Mouse (Mus musculus): ENCODE results near the gene Dnajb12. TPM values are rescaled to one million over a fixed set of nuclear protein-coding genes. Genes with fewer than 3 reads are reported as not detected.

Dnajb12 gene
- total RNA-seq (2022) = 10 to 100 TPM; 59.3 to 67.0 (median 62.9) TPM

DNA sequence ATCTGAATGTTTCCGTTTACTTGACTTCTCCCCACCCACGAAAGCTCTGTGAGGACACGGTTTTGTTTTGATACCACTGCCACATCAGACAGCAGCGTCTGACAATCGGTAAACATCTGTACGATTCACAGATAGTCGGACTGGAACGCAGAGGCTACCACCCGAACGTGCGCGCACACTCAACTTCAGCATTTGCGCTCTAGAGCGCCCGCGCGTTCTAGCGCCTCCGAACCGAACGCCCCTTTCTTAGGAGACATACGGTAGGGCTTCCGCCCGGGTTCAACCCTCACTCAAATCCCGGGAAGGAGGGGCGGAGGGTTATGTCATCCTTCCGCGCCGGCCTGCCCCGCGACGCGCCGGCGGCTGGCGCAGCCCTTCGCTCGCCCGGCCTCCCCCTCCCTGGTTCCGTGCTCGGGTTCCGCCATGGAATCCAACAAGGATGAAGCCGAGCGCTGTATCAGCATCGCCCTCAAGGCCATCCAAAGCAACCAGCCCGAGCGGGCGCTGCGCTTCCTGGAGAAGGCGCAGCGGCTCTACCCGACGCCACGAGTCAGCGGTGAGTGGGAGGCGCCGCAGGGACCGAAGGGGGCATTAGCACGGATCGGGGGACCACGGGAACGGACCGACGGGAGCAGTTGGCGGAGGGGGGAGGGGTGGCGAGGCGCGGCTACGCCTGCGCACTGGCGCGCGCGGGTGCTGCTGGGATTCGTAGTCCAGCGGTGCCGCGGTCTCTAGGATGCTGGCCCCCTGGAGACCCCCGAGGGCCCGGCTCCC lies at the start of gene Dnajb12:
TSS of gene Dnajb12 (plus strand) at position 302 of the 774 bp plus-strand sequence.
- peak; percentile 93 for DNase-seq

DNA sequence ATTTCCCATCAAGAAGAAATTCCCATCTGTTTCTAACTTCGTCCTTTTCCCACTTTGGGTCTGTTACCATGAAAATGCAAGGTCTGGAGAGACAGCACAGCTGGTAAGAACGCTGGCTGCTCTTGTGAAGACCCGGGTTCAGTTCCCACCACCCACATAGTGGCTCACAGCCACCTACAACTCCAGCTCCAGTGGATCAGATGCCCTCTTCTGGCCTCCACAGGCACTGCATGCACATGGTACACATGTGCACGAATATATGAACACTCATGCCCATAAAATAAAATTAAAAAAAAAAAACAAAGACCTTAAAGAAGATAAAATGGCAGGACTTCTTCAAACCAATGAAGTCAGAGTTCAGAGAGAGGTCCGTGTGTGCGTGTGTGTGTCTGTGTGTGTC lies 49.5 kb upstream of the Dnajb12 start:
- DNase-seq = no peak

DNA sequence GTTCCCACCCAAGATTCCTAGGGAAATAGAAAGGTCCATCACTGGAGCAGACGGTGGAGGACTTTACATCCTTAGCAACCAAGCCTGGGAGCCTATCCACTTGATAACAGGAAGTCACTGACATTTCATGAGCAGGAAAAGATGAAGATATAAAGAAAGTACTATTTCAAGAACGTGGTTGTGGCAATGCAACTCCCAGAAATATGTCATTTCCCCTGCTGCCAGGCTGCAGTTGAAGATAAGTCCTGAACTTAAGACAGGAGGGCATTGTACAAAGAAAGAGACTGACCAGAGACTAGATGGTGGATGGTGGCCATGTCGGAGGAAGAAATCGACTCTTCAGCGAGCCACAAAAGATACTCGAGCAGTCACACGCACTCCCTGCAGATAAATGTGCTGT lies 47.4 kb upstream of the Dnajb12 start:
- DNase-seq = no peak

DNA sequence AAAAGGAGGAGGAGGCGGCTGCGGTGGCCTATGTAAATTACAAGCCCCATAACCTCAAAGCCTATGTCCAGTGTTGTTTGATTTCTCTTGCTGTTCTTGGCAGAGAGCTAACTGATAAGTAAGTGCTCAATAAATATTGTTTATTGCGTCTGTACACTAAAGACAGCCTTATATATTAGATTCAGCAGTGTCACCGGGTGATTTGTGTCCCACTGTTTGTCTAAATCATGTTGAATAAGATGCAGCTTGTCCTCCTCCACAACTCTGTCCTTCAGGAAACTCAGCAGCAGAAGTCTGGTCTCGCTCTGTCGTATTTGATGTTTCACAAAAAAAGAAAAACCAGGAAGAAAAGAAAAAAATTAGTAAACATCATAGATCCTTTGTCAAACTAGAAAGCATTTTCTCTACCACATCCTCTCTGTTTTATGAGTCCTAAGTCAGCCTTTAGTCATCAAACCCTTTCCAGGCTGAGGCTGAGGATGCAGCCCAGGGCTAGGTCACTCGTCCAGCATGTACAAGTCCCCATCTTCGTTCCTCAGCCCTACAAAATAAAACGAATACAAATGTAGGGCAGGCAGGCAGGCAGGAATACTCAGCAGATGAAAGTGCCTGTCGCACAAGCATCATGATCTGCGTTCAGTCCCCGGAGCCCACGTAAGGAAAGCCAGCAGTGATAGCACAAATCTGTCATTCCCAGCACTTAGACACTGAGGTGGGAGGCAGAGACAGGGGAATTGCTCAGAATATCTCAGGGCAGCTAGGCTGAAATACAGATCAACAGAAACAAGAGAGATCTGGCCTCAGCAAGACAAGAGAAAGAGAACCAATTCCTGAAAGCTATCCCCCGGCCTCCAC lies 43.8 kb upstream of the Dnajb12 start:
- no peak for DNase-seq

DNA sequence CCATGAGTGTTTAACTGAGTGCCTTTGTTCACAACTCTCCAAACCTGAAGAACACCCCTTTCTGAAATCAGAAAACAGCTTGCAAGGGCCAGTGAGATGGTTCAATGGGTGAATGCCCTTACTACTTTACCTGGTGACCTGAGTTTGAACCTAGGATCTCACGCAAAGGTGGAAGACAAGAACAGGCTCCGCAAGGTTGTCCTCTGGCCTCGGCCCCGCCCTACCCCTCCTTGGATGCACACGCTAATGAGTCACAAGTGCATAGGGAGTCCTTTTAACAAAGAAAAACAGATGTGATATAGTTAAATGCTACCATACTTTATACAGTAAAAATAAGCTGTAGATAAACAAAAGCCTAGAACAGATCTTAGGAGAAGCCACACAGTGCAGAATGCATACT lies 41.9 kb upstream of the Dnajb12 start:
- no peak for DNase-seq

DNA sequence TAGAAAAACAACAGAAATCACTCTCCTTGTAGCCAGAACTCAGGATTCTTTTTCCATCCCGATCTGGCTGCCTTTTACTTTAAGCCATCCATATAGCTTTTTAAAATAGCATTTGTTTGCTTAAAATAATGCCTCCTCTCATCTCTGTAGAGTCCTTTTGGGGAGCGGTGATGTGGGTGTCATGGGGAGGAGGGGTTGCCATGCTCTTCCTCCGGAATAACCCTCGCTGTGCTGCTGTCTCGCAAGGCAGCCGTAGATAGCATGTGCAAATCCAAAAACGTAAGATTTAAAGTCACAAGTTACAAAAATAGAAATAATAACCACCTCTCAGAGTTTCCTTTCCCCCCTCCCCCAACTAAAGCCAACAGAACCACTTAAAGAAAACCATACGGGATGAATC lies 37.9 kb upstream of the Dnajb12 start:
- DNase-seq = no peak

DNA sequence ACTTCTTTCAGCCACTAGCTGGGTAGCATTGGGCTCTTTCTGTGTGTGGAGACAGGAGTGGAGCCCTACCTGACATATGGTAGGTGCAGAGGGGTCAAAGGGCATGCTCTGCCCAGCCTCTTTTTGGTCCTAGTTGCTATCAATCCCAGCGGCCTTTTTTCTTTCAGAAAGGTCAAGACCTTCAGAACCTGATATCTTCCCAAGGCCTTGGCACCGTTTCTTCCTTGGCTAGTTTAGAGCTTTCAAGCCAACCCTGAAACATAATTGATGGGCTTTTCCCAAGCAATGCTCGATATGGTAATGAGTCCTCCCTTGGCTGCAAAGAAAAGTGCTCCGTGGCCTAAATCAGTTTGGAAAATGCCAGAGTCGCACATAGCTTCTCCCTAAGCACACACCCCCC lies 36.2 kb upstream of the Dnajb12 start:
- DNase-seq = peak; percentile 68

DNA sequence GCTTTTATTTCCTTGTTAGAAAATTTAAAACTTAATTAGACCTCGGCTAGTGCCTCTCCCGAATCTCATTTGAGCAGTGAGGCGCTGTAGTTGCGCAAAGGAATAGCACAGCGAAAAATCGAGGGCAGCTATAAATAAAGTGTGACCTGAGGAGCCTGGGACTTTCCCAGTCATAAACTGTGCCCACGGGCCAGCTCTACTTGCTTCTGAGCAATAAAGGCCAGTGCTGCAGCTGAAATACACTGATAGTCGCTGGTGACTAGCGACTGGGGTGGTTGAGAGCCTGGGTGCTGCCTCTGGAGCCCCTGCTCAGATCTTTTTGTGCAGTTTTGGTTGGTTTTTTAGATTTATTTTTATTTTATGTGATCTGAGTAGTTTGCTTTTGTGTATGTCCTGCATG lies 34.7 kb upstream of the Dnajb12 start:
- no peak for DNase-seq

DNA sequence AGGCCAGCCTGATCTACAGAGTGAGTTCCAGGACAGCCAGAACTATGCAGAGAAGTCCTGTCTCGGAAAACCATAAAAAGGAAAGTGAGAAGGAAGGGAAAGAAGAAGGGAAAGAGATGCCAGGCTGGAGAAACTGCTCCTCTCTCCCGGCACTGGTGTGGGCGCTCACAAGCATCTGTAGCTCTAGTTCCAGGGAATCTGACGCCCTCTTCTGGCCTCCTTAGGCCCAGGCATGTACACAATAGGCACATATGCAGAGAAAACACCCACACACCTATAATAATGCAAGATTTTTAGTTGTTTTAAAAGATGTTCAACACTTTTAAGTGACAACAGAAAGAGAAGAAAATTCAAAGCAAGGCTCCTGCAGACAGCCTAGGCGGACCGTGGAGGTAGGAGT lies 32.9 kb upstream of the Dnajb12 start:
- no peak for DNase-seq

DNA sequence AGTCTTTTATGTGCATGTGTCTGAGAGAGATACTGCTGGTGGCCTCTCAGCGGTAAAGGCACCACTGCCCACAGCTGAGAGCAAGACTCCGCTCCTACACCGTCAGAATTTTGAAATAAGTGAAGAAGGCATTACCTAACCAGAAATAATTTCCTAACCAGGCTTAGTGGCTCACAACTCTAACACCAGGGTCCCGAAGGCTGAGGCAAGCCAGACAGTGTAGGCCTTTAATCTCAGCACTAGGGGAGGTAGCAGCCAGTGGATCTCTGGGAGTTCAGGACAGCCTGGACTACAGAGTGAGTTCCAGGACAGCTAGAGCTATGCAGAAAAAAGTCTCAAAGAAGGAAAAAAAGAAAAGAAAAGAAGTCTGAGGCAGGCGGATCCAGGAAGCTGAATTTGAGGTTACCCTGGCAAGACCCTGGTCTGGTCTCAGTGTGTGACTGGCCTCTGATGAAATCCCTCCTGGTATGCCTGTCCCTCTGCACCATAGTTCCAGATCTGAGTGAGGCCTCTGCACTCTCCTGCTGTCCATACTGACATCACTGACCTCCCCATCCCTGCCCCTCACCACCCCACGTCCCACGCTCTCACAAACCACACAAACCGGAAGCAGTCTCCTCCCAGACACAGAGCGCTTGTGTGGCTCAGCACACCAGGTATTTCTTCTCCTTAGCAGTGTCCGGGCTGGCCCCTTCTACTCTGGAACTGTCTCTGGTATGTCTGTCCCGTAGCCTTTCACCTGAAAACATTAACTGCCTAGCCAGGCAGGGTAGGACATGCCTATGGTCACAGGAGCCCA lies 31.1 kb upstream of the Dnajb12 start:
- DNase-seq = no peak

DNA sequence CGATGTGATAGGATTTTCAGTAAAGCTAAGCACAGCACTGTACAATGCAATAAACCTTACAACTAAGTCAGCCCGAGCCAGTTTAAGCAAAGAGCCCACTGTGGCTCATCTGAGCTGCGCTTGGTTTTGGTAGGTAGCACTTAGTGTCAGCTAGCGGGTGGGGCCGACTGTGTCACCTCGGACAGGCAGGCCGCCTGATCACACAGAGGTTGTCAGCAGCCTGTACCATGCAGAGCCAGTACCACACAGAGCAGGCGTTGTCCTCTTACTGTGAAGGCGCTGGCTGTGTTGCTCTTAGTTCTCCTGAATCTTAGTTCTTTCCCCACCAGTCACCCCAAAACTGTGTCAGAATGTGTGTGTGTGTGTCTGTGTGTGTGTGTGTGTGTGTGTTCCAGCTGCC lies 30.4 kb upstream of the Dnajb12 start:
- no peak for DNase-seq

DNA sequence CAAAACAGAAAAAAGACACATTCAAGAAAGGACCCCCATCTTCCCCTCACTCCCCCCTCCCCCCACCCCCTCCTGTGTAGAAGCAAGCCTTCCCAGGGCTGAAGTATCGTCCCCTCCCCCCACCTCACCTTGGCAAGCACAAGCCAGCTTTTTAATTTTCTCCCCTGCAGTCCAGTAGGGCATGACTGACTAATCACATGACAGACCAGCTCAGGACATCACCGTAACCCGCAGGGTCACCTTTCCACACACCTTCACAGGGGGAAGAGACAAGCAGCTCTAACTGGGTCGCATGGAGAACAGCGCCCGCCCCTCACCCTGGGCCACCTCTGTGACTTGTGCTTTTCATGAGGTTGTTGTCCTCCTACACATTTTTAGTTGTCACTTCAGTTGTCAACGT lies 30.0 kb upstream of the Dnajb12 start:
- no peak for DNase-seq

DNA sequence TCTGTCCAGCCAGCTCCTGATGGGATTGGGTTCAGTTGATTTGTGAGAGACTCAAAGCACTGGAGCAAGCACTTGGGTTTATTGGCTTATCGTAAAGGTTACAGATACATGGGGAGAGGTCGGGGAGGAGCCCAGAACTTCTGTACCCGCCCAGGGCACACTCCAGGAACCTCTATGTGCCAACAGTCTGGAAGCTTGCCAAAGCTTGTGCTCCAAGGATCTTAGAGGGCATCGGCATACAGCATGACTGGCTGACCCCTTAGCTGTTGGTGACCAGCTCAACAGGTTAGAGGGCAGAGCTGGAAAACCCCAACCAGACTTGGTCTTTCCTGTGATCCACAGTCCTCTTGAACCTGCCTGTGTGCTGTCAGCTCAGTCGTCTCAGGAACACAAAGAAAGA lies 22.2 kb upstream of the Dnajb12 start:
- no peak for DNase-seq

DNA sequence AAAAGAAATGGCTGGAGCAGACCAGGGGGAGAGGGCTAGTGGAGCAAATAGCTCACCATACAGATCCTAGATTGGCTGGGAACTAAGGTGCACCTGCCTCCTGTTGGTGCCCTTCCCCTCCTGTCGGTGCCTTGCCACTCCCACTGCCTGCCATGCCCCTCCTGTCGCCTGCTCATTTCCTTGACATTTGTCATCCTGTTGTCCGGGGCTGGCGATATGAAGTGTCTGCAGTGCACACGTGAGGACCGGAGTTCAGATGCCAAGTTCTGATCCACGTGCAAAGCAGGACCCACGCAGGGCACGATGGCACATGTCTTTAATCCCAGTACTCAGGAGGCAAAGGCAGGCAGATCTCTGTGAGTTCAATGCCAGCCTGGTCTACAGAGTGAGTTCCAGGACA lies 18.7 kb upstream of the Dnajb12 start:
- DNase-seq = no peak

DNA sequence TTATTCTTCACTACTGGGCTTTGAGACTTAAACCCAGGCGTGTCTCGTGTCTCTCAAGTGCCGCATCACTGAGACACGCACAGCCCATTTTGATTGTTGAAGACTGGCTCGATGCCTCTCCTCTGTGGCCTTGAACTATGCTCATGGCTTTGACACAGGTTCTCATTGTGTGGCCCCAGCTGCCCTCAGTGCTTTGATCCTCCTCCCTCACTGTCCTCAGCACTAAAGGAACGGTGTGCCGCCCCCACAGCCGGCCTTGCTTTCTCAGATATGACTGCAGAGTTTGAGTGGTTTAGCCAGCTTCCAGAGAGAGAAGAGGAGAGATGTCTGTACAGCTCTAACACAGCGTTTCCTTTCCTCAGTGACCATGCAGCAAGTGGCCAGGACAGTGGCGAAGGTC lies 18.2 kb upstream of the Dnajb12 start:
- DNase-seq = no peak

DNA sequence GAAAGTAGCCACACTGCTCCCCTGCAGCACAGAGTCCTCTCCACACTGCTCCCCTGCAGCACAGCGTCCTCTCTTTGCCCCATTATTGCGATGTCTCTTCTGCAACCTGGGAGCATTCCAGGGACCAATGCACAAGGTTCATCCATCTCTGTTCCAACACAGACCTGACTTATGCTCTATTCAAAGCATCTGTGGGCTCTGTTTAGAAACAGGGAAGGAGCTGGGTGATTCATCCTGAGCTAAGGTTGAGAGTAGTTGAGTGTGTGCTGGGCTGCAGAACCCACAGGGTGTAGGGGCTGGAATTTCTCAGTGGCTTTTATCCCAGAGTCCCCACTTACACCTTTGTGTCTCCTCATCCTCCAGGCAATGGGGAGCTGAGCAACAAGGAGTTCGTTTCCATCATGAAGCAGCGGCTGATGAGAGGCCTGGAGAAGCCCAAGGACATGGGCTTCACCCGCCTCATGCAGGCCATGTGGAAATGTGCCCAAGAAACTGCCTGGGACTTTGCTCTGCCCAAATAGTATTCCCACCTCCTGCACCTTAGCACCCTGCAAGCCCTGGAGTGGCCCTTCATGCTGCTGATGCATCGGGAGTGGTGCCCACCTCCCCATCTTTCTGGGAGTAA lies 16.4 kb upstream of the Dnajb12 start:
- DNase-seq = no peak

DNA sequence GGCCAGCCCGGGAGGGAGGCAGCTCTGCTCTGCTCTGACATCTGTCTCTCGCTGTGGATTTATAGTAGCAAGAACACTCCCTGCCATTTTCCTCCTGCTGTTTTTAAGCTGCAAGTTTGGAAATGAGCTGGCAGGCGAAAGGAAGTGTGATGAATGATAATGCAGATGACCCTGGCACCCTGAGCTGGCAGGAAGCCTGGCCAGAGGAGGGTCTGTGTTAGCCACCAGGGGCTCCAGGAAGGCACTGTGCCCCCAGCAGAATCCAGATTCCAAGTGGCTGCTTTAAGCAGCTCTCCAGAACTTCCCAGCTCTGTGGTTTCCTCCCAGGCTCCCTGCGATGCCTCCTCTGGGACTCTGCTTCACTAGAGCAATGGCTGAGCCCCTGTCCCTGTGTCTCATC lies 15.7 kb upstream of the Dnajb12 start:
- no peak for DNase-seq

DNA sequence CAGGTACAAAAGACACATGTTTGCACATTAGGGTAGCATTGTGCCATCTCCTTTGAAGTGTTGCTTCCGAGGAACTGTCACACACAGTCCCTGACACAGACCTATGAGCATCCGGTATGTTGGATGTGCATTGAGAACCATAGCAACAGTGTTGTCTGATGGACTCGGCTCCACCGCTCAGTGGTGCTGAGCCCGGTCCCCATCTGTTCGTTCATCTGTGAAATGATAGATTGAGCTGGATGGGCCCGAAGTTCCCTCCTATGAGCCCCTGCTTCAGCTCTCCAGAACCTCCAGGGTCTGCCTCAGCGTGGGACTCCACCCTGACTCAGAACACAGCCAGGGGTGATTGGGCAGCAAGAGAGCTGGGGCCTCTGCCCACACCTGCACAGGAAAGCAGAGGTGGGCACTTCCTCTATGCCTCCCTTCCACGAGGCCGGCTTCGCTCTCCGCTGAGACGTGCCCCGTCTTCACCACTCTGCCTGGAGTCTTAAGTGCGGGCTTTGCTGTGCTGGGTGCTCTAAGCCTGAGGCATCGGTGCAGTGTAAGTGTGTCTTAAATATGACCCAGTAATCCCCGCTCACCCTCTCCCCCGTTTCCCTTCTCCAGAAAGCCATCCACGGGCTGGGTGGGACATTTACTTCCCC lies 15.0 kb upstream of the Dnajb12 start:
- no peak for DNase-seq

DNA sequence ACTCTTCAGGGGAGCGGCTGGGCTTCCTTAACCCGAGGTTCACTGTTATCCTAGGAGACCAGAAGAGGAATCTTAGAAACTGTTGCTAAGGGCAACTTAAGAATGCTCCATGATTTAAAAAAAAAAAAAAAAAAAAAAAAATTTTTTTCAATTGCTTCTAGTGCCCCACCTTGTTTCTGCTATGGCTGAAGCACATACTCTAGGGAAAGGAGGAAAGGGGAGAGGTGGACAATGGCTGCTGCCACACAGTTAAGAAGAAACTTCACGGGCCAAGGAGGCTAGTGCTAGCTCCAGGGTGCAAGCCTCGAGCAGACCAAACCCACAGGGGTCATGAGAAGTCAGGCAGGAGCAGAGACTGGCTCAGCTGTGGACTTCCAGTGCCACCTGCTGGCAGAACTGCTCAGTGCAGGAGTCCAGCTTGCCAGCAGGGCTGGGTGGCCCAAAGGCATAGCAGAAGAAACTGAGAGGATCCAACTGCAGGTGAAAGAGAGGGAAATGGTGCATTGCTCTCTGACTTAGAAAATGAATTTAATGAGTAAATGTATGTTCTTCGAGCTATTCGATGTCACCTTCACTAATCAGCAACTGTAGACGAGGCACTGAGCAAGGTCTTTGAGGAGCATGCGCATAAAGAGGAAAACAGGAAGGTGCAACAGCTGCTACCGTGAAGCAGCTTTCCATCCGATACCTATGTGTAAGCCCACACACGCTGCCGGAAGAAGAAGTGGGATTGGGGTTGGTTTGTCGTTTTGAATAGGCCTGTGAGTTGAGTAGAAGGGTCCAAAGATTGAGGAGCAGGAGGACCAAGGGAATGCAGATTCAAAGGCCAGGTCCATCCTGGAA lies 14.3 kb upstream of the Dnajb12 start:
- DNase-seq = peak; percentile 63

DNA sequence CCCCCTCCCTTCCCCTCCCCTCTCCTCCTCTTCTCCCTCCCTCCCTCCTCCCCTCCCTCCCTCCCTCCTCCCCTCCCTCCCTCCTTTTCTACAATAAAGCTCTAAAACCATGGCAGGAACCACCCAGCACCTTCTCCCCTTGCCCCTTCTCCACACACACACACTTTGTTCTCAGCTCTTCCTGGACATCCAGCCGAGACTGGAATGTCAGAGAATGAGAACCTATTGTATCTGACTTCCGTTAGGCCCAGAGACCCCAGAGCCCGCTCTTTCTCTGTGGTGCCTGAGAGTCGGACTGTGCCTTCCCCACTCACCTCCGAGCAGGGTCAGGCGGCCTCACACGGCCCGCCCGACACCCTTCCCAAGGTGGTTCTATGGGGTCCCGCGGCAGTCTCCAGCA lies 11.1 kb upstream of the Dnajb12 start:
- no peak for DNase-seq

DNA sequence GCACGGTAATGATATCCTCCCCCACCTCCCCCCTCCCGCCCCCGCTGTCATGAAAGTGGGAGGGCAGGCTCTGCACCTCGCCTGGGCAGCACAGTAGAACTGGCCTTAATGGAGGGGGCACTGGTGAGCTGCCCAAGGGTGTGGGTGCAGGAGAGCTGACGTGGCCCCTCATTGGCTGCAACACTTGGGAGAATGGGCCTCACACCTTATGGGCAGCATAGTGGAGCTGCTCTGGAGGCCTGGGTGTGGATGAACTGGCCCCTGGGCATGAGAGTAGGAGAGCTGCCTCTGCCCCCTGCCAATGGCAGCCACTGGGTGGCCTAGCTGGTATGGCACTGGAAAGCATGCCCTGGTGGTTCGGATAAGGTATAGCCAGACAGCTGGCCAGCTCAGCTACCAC lies 9.3 kb upstream of the Dnajb12 start:
- no peak for DNase-seq
